Mouse (Mus musculus): Measurements from ENCODE around the gene Fbxo5.

DNA sequence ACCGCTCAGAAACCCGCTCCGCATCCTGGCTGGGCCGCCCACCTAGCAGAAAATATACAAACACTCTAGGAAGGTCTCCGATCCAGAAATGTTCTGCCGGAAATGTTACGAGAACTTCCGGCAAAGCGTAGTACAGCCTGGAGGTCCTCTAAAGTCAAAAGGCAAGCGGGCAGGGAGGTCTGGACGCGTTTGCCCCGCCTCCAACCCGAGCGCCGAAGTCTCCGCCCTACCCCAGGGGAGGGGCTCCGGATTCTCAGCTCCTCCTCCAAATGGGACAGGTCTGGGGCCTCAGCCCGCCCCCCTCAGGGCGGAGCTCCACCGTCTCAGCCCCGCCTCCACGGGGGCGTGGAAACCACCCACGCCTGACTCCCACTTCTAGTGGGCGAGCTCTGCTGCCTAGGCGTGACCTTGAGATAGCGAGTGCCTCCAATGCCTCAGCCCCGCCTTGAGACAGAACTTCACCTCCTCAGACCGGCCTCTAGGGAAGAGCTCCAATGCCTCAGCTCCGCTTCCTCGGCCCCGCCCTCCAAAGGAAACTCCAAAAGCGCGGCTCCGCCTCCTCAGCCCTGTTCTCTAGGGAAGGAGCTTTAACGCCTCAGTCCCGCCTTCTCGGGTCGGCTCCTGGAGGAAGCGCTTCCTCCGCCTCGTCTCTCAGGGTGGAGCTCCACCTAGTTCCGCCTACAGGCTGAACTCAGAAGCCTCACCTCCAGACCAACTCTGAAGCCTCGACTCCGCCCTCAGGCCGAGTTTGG, 18.5 kb upstream of the Fbxo5 start, which contains the start of gene Mtrf1l:
- TF ChIP-seq POLR2A (IDR thresholded peaks at IDR 0.05; ENCODE audit: insufficient read depth, low read depth, low read length) = peak; percentile 54
- peak; percentile 42; the same call in 1 of the 2 replicates for TF ChIP-seq CTCF (IDR thresholded peaks at IDR 0.05; ENCODE audit: insufficient read depth, low read depth, low read length)

Measured in olfactory bulb, adult 2 months (tissue).